Mouse (Mus musculus) erythroblast, embryonic 14.5 days (primary cell): ENCODE measurements around the gene Gpd2. TPM values are rescaled to one million over a fixed set of nuclear protein-coding genes. Genes with fewer than 3 reads are reported as not detected.

ENCODE experiments used
- H3K27me3 ChIP-seq: 2 replicates; pipeline ENCODE4 v1.6.1; 2012; ENCODE audit warnings: inconsistent platforms; ENCODE audit not compliant: control insufficient read depth
- H3K36me3 ChIP-seq: 2 replicates; pipeline ENCODE4 v1.6.1; 2012; ENCODE audit warnings: mild to moderate bottlenecking, inconsistent platforms; ENCODE audit not compliant: control insufficient read depth
- H3K4me1 ChIP-seq: 2 replicates; pipeline ENCODE4 v1.6.1; 2012; ENCODE audit warnings: inconsistent platforms; ENCODE audit not compliant: control insufficient read depth
- H3K4me3 ChIP-seq: replicated peaks from 2 replicates; pipeline ENCODE3; 2012; ENCODE audit warnings: moderate library complexity, mild to moderate bottlenecking, inconsistent platforms
- H3K9me3 ChIP-seq: 2 replicates; pipeline ENCODE4 v1.6.1; 2012; ENCODE audit warnings: low read length, inconsistent platforms, mixed read lengths; ENCODE audit not compliant: control insufficient read depth
- GATA1 ChIP-seq: IDR thresholded peaks from 2 replicates; pipeline ENCODE4 v1.6.1; 2012; ENCODE audit warnings: low read length, inconsistent platforms, mixed read lengths
- TAL1 ChIP-seq: IDR thresholded peaks from 3 replicates; pipeline ENCODE4 v1.6.1; 2012; ENCODE audit warnings: low read length, inconsistent platforms, mixed read lengths
- polyA plus RNA-seq: library from polyadenylated mRNA; stranded (reverse); fragments of >175 nt; gene quantifications from 2 replicates; pipeline ENCODE4 v1.2.3, GENCODE M21; 2012

The Gpd2 gene
- polyA plus RNA-seq, 1 experiment: 0.07 TPM

DNA sequence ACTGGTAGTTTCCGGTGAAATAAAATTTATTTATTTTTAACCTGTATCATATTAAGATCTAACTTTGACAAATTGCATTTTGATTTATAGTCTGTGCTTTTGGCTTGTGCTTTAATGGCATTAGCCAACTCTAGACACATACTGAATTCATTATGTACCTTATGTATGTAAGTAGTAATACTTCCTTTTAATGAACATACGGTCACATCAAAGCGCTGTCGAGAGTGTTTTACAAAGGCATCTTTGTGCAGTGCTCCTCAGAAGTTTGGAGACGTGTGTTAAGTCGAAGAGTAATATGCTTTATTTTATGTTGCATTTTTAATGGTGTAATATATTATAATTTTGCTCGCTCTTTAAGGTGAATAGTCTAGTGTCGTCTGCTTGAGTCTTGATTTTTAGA is 88.7 kb downstream of the Gpd2 start:
- Histone ChIP-seq H3K4me3 (no peak overlapping the region), H3K4me1 (no peaks in the 10 kb centered on the region), H3K36me3 (no peaks in the 10 kb centered on the region), H3K9me3 (no peaks in the 10 kb centered on the region), H3K27me3 (no peaks in the 10 kb centered on the region)
- TF ChIP-seq TAL1 (no peak), GATA1 (no peak)

DNA sequence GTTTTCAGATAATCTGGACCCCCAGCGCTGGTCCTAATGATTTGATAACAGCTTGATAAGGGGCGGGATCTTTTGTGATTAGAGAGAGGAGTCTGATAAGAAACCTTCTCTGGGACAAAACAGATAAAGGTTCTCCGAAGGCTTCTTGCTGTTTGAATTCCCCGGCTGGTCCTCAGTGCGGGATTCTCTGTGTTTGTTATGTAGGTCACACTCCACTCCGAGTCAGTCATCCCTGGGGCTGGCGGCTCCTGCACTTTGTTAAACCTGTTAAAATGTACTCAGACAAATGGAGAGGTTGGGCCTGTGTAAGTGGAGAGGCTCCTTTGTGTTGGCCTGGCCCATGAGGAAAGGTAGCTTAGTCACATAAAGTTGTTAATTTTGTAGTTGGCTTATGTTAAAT is 91.9 kb downstream of the Gpd2 start:
- Histone ChIP-seq H3K36me3 (no peaks in the 10 kb centered on the region), H3K4me3 (no peak overlapping the region), H3K9me3 (no peaks in the 10 kb centered on the region), H3K27me3 (no peaks in the 10 kb centered on the region), H3K4me1 (no peaks in the 10 kb centered on the region)
- TF ChIP-seq GATA1: no peak
- TF ChIP-seq TAL1: no peak

DNA sequence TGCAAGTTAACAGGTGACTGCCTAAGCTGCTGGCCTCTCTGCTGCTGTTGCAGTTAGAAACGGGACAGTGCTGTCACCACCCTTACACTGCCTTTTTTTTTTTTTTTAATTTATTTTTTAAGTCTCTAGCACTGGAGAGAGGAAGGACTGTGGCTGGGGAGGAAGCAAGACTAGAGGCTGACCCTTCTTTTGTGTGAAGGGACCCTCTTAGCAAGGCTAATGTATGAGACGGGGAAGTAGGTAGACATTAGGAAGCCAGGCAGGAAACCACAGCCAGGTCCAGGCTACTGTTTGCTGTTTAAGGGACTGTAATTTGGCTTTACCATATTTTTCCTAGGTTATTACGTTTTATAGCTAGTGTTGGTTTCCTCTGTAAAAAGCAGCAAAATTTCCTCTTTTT is 93.4 kb downstream of the Gpd2 start:
- H3K36me3 ChIP-seq: no peaks in the 10 kb centered on the region
- H3K4me3 ChIP-seq: no peak overlapping the region
- H3K27me3 ChIP-seq: no peaks in the 10 kb centered on the region
- H3K4me1 ChIP-seq: no peaks in the 10 kb centered on the region
- no peaks in the 10 kb centered on the region for H3K9me3 ChIP-seq
- TF ChIP-seq GATA1 (no peak), TAL1 (no peak)

DNA sequence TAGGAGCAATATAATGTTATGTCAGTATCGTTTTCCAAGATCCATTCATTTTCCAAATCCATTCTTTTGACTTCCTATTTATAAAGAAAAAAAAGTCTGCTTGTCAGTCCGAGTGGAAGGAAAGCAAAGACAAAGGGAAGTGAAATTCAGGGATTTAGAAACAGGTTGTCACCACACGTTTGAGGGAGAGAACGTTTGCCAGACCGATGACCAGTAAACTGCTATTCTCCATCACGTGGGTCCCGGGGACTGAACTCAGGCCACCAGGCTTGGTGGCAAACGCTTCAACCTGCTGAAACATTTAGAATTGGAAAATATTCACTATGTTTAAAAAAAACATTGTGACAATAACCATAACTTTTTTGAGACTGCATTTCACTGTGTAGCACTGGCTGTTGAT is 93.8 kb downstream of the Gpd2 start:
- H3K9me3 ChIP-seq: no peaks in the 10 kb centered on the region
- H3K27me3 ChIP-seq: no peaks in the 10 kb centered on the region
- no peak overlapping the region for H3K4me3 ChIP-seq
- no peaks in the 10 kb centered on the region for H3K4me1 ChIP-seq
- no peaks in the 10 kb centered on the region for H3K36me3 ChIP-seq
- TF ChIP-seq GATA1 (no peak), TAL1 (no peak)

DNA sequence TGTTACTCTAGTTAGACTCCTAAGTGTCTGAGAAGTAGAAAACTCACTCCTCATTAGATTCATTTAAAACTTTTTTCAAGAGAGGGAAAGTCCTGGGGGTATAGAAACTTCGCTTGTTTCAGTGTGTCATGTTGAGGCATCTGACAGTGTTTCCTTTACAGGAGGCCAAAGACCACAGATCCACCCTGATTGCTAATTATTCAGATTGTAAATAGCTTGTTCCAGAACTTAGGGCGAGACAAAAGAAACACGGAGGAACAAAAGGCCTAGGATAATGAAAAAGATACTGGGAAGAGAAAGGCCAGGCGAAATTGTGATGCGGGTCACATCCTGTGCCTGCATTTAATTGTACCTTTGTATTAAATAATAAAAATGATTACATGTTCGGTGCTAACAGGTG is 96.0 kb downstream of the Gpd2 start:
- Histone ChIP-seq H3K36me3 (no peaks in the 10 kb centered on the region), H3K9me3 (no peaks in the 10 kb centered on the region), H3K4me1 (no peaks in the 10 kb centered on the region), H3K4me3 (no peak overlapping the region), H3K27me3 (no peaks in the 10 kb centered on the region)
- TF ChIP-seq TAL1 (no peak), GATA1 (no peak)

DNA sequence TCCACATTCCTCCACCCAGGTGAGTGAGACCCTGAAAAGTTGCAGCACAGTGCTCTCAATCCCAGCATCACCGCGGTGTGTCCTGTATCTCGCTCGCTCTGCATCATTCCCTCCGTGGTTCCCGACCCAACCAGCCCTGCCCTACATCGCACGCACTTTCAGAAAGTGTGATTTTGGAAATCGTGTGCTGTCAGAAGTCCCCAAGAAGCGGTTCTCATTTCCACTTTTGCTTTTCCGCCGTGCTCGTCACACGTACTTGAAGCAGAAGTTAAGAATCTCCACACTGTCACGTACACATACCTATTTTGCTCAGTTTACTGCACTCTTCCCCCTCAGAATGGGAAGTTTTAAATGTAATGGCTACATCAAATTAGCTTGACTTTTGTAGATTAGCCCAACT is 98.0 kb downstream of the Gpd2 start:
- Histone ChIP-seq H3K9me3 (no peaks in the 10 kb centered on the region), H3K4me3 (no peak overlapping the region), H3K36me3 (no peaks in the 10 kb centered on the region; the same call in 1 of the 2 replicates), H3K27me3 (no peaks in the 10 kb centered on the region), H3K4me1 (no peaks in the 10 kb centered on the region)
- TF ChIP-seq TAL1 (no peak), GATA1 (no peak)

DNA sequence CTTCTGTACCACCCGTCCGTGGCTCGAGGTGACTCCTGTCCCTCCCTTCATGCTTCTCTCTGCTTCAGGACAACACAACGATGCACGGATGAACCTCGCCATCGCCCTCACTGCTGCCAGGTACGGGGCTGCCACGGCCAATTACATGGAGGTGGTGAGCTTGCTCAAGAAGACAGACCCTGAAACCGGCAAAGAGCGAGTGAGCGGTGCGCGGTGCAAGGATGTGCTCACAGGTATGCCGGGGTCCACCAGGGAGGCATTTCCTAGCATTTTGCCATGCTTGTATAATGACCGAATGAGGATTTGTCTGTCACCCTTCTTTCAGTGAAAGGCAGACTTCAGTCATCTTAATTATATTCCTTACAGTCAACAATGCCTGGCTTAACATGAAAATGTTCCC is 101.3 kb downstream of the Gpd2 start:
- no peak overlapping the region for H3K4me3 ChIP-seq
- H3K4me1 ChIP-seq: no peaks in the 10 kb centered on the region
- H3K9me3 ChIP-seq: no peaks in the 10 kb centered on the region

DNA sequence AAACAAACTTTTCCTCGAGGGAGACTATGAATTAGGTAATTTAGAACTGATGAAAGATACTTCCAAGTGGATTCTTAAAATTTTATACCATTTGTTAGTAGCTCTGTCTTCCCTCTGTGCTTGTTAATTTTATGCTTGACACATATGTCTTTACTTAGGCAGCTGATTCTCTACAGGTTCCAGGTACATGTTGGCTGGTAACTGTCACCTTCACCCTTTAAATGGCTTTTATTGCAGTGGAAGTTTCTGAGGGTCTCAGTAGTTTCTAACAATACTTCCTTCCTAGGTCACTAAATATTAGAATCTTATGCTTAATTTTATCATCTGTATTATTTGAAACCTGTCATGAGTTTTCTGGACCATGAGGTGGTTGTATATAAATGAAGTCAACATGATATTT is 105.5 kb downstream of the Gpd2 start:
- no peaks in the 10 kb centered on the region for H3K9me3 ChIP-seq
- H3K27me3 ChIP-seq: no peaks in the 10 kb centered on the region
- no peak for TF ChIP-seq TAL1
- TF ChIP-seq GATA1: no peak
- H3K4me3 ChIP-seq: no peak overlapping the region
- no peaks in the 10 kb centered on the region for H3K4me1 ChIP-seq
- H3K36me3 ChIP-seq: peaks cover 2% of the 10 kb centered on the region

More for the DNA sequence above, 101.3 kb downstream of the Gpd2 start:
- TF ChIP-seq GATA1: no peak
- no peak for TF ChIP-seq TAL1
- Histone ChIP-seq H3K27me3 (no peaks in the 10 kb centered on the region), H3K36me3 (peaks cover 2% of the 10 kb centered on the region)

DNA sequence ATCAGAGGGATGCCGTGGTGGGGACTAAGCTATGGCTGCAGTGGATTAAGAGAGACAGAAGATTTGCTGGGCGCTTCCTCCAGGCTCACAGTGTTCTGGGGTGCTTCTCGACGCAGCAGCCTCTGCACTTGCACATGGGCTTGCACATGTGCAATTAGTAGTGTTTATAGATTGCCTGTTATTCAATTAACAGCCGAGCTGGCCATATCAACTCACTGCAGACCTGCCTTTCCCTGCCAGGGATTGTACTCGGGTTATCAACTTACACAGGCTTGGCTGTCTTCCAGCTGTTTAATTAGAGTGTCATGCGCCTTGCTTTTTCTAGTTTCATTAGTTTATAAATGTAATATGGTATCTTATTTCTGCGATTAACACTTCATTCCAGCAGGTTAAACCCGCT is 113.2 kb downstream of the Gpd2 start:
- no peak for TF ChIP-seq GATA1
- TF ChIP-seq TAL1: no peak
- Histone ChIP-seq H3K9me3 (no peaks in the 10 kb centered on the region), H3K4me3 (no peak overlapping the region), H3K27me3 (no peaks in the 10 kb centered on the region), H3K4me1 (peaks cover 10% of the 10 kb centered on the region), H3K36me3 (no peaks in the 10 kb centered on the region)

DNA sequence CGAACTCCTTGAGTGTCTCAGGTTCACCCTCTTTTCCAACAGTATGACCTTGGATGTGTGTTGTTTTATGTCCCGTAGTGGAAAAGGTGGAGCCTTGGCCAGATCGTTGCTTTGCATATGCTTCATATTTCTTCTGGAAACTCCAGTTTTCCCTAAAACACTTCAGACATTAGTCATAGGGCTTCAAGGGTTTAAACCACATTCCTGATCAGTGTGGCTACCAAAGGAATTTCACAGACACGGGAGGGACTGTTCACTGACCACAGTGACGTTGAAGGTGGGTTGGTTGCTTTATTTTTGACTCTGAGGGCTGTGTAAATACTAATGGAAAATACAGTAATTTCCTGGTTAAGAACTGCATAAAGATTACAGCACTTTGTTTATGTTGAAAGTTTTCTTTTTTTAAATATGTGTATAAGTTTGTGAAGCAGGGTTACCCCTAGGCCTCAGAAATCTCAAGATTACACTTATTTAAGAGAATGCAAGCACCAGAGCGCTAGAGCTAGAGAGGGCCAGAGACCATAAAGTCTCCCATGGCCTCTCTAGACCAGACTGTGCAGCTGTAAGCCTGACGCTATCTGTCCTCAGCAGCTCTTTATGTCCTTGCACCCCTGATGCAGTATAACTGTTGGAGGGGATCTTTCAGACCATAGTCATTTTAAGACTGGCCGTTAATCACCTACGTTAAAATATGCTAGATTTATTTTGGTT is 116.4 kb downstream of the Gpd2 start:
- no peaks in the 10 kb centered on the region for H3K27me3 ChIP-seq
- no peaks in the 10 kb centered on the region for H3K9me3 ChIP-seq
- TF ChIP-seq GATA1 (no peak), TAL1 (no peak)
- peaks cover 10% of the 10 kb centered on the region for H3K4me1 ChIP-seq
- no peaks in the 10 kb centered on the region; the same call in 1 of the 2 replicates for H3K36me3 ChIP-seq
- no peak overlapping the region for H3K4me3 ChIP-seq
